Mouse (Mus musculus) midbrain, embryonic 14.5 days (tissue): Measurements from ENCODE around the gene Nup205. TPM values are rescaled to one million over a fixed set of nuclear protein-coding genes. Genes with fewer than 3 reads are reported as not detected.
A peak's percentile ranks its signal among the peaks of the same experiment; 100 is the strongest.

Experiments
- ATAC-seq: fragments of 200-750 bp; cut with Nextera tagmentation; 2 replicates; pipeline ENCODE4 v1.8.0; 2017; ENCODE audit warnings: moderate number of reproducible peaks, moderate library complexity; ENCODE audit not compliant: low FRiP score, low TSS enrichment
- DNase-seq: peaks from one replicate; pipeline ENCODE4 v3.0.0-alpha.2; 2015
- H3K27ac ChIP-seq: fragments of 300-500 bp; sonication (generic); replicated peaks from 2 replicates; pipeline ENCODE4 v1.5.1; 2014; ENCODE audit warnings: mild to moderate bottlenecking, low read depth, low read length, moderate library complexity
- H3K27me3 ChIP-seq: fragments of 300-500 bp; sonication (generic); 2 replicates; pipeline ENCODE4 v1.6.1; 2014; ENCODE audit warnings: low read length, control low read depth, mixed read lengths; ENCODE audit not compliant: control insufficient read depth, insufficient read depth
- H3K36me3 ChIP-seq: fragments of 300-500 bp; sonication (generic); 2 replicates; pipeline ENCODE4 v1.6.1; 2014; ENCODE audit warnings: low read length, control low read depth; ENCODE audit not compliant: control insufficient read depth, insufficient read depth
- H3K4me1 ChIP-seq: fragments of 300-500 bp; sonication (generic); 2 replicates; pipeline ENCODE4 v1.6.1; 2014; ENCODE audit warnings: mild to moderate bottlenecking, antibody characterized with exemption, low read length, control low read depth; ENCODE audit not compliant: control insufficient read depth, insufficient read depth
- H3K4me2 ChIP-seq: fragments of 300-500 bp; sonication (generic); 2 replicates; pipeline ENCODE4 v1.6.1; 2014; ENCODE audit warnings: mild to moderate bottlenecking, low read length, moderate library complexity
- H3K4me3 ChIP-seq: fragments of 300-500 bp; sonication (generic); replicated peaks from 2 replicates; pipeline ENCODE4 v1.5.1; 2014; ENCODE audit warnings: low read depth, low read length
- H3K9ac ChIP-seq: fragments of 300-500 bp; sonication (generic); replicated peaks from 2 replicates; pipeline ENCODE4 v1.6.1; 2014; ENCODE audit warnings: mild to moderate bottlenecking, low read length, moderate library complexity
- H3K9me3 ChIP-seq: fragments of 300-500 bp; sonication (generic); 2 replicates; pipeline ENCODE4 v1.6.1; 2016; ENCODE audit warnings: low read length, control low read depth, mixed read lengths; ENCODE audit not compliant: control insufficient read depth
- WGBS: fragments of 180-500 bp; shearing (Covaris S2); extraction: QIAGEN DNeasy Blood & Tissue Kit; methylation state at CpG from one replicate; pipeline ENCODE4 v1.1.7; 2014; 5-methylcytosine and 5-hydroxymethylcytosine counted together
- polyA plus RNA-seq: library from polyadenylated mRNA; unstranded; fragments of >200 nt; fragmentation: Nextera tagmentation; extraction: Ambion mirVana; gene quantifications from 2 replicates; pipeline ENCODE4 v1.2.1, GENCODE M21; 2014

Nup205 gene
- polyA plus RNA-seq, 1 experiment from 2014 or later: 37.0 TPM

- Histone ChIP-seq H3K27ac (no peak overlapping the region), H3K36me3 (0 out of 2 replicates have a peak, but pooled peaks cover 2% of the 10 kb centered on the region), H3K9me3 (0 out of 2 replicates have a peak, but pooled peaks cover 3% of the 10 kb centered on the region), H3K4me2 (no peak overlapping the region), H3K4me3 (no peak overlapping the region), H3K9ac (no peak overlapping the region), H3K4me1 (no peaks in the 10 kb centered on the region), H3K27me3 (no peaks in the 10 kb centered on the region)
- ATAC-seq: no peak
- no peak for DNase-seq
- 98% methylated on average over 13 of the region's 13 CpGs for WGBS
Observed at GRCm38 (mm10) chr6:35268711-35269110, 91.5 kb downstream of the Nup205 start.

GRCm38 (mm10) chr6:35269643-35270042 is 92.4 kb downstream of the Nup205 start:
- H3K27me3 ChIP-seq: no peaks in the 10 kb centered on the region
- ATAC-seq (no peak), DNase-seq (no peak)
- no peak overlapping the region for H3K9ac ChIP-seq
- H3K4me2 ChIP-seq: no peak overlapping the region
- no peaks in the 10 kb centered on the region for H3K36me3 ChIP-seq
- 79% methylated on average over 13 of the region's 13 CpGs for WGBS
- no peaks in the 10 kb centered on the region for H3K4me1 ChIP-seq
- 0 out of 2 replicates have a peak, but pooled peaks cover 3% of the 10 kb centered on the region for H3K9me3 ChIP-seq
- H3K4me3 ChIP-seq: no peak overlapping the region
- H3K27ac ChIP-seq: no peak overlapping the region

GRCm38 (mm10) chr6:35271094-35271855 is 94.1 kb downstream of the Nup205 start:
- no peak overlapping the region for H3K9ac ChIP-seq
- no peaks in the 10 kb centered on the region for H3K27me3 ChIP-seq
- 0 out of 2 replicates have a peak, but pooled peaks cover 3% of the 10 kb centered on the region for H3K9me3 ChIP-seq
- no peak overlapping the region for H3K4me3 ChIP-seq
- DNase-seq: peak; percentile 33
- H3K4me1 ChIP-seq: no peaks in the 10 kb centered on the region
- H3K4me2 ChIP-seq: no peak overlapping the region
- ATAC-seq: no peak
- H3K27ac ChIP-seq: no peak overlapping the region
- no peaks in the 10 kb centered on the region for H3K36me3 ChIP-seq
- 86% methylated on average over 12 of the region's 12 CpGs for WGBS

DNA sequence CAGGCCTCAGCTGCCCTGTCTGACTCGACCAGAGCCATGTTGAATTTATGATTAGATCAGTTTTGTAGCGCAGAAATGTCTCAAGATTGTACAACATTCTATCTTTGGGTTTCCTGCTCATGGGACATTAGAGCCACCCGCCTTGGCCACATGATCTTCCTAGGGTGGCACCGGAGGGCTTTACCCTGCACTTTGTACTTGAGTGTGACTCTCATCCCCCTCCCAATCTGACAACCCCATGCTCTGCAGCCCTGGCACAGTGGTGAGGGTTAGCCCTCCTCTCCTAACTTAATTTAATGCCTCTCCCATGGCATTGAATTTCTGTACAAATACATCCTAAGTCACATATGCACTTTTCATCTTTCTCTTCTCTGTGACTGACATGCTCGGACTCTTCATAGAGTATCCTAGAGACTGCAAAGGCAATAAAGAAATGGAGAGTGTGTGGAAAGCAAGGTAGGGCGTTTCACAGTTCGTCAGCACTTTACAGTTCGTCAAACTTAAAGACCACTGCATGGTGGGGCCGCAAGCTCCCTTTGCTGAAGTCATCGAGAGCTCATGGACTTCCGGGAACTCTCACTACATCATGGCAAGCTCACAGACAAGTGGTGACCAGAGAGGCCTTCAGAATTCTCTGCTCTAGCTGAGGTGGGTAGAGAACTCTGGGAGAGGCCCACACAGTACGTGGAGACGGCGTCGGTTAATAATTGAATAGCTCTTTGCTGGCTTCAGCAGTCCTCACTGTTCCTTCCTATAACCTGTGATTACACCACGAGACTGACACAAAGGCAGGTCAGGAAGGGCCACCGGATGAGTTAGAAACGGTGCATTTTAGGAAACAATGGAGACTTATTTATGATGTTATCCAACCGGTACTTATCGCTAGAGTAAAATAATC is 94.9 kb downstream of the Nup205 start:
- WGBS: 90% methylated on average over 20 of the region's 20 CpGs
- H3K27me3 ChIP-seq: no peaks in the 10 kb centered on the region
- H3K4me2 ChIP-seq: no peak overlapping the region
- no peaks in the 10 kb centered on the region for H3K36me3 ChIP-seq
- H3K27ac ChIP-seq: no peak overlapping the region
- H3K4me3 ChIP-seq: no peak overlapping the region
- H3K9me3 ChIP-seq: 0 out of 2 replicates have a peak, but pooled peaks cover 3% of the 10 kb centered on the region
- no peaks in the 10 kb centered on the region for H3K4me1 ChIP-seq
- ATAC-seq (no peak), DNase-seq (no peak)
- no peak overlapping the region for H3K9ac ChIP-seq

- ATAC-seq: no peak
Observed at GRCm38 (mm10) chr6:35273391-35274082, 96.3 kb downstream of the Nup205 start.

DNA sequence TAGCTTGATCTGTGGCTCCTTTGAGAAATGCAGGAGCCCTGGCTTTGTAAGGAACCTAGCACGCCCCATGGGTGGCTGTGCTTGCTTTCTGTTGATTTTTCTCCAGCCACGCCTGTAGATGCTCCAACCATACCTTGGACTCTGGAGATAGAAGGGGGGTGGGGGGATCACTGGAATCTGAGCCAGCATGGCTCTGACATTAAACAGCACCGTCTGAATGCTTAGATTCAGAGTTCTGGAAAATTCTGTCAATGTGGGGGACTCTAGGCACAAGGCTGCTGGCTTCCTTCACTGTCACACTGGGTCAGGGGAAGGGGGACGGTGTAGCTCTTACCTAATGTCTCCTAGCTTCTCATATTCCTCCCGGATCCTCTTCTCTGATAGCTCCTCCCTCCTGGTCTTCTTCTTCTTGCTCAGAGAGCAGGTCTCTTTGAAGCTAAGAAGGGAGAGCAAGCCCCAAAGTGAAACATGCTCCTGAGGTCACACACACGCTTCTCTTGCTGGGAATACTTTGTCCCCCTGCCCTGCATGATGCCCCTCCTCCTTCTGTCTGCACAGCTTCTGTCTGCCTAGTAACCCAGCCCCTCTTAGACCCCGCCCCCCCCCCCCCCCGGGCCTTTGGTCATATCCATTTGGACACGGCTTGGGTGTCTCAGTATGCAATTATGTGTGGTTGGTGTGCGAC is 100.8 kb downstream of the Nup205 start:
- Histone ChIP-seq H3K36me3 (no peaks in the 10 kb centered on the region), H3K27ac (no peak overlapping the region), H3K9me3 (no peaks in the 10 kb centered on the region), H3K9ac (no peak overlapping the region), H3K27me3 (no peaks in the 10 kb centered on the region), H3K4me3 (no peak overlapping the region), H3K4me2 (no peak overlapping the region), H3K4me1 (no peaks in the 10 kb centered on the region)
- DNase-seq (no peak), ATAC-seq (no peak)
- 67% methylated on average over 10 of the region's 10 CpGs for WGBS

More at GRCm38 (mm10) chr6:35273391-35274082, 96.3 kb downstream of the Nup205 start:
- 89% methylated on average over 11 of the region's 11 CpGs for WGBS
- H3K4me2 ChIP-seq: no peak overlapping the region
- H3K4me3 ChIP-seq: no peak overlapping the region
- H3K4me1 ChIP-seq: no peaks in the 10 kb centered on the region
- H3K27ac ChIP-seq: no peak overlapping the region
- 0 out of 2 replicates have a peak, but pooled peaks cover 3% of the 10 kb centered on the region for H3K9me3 ChIP-seq
- H3K36me3 ChIP-seq: no peaks in the 10 kb centered on the region
- H3K27me3 ChIP-seq: no peaks in the 10 kb centered on the region
- no peak for DNase-seq
- H3K9ac ChIP-seq: no peak overlapping the region

GRCm38 (mm10) chr6:35279306-35279705 is 102.1 kb downstream of the Nup205 start:
- Histone ChIP-seq H3K4me1 (no peaks in the 10 kb centered on the region), H3K27ac (no peak overlapping the region), H3K9me3 (no peaks in the 10 kb centered on the region), H3K4me3 (no peak overlapping the region), H3K4me2 (no peak overlapping the region), H3K36me3 (no peaks in the 10 kb centered on the region), H3K9ac (no peak overlapping the region), H3K27me3 (no peaks in the 10 kb centered on the region)
- ATAC-seq (no peak), DNase-seq (no peak)
- 83% methylated on average over 10 of the region's 10 CpGs for WGBS
